Mouse (Mus musculus) brain, adult 2 months (tissue): Measurements from ENCODE around the gene Cep170b.

ENCODE experiments used
- DNase-seq: peaks from one replicate; pipeline ENCODE4 v3.0.0; 2011; ENCODE audit warnings: low read depth, low spot score

Cep170b gene

GRCm38 (mm10) chr12:112702374-112703320 is 17.6 kb upstream of the Cep170b start:
- DNase-seq = peak; percentile 83

DNA sequence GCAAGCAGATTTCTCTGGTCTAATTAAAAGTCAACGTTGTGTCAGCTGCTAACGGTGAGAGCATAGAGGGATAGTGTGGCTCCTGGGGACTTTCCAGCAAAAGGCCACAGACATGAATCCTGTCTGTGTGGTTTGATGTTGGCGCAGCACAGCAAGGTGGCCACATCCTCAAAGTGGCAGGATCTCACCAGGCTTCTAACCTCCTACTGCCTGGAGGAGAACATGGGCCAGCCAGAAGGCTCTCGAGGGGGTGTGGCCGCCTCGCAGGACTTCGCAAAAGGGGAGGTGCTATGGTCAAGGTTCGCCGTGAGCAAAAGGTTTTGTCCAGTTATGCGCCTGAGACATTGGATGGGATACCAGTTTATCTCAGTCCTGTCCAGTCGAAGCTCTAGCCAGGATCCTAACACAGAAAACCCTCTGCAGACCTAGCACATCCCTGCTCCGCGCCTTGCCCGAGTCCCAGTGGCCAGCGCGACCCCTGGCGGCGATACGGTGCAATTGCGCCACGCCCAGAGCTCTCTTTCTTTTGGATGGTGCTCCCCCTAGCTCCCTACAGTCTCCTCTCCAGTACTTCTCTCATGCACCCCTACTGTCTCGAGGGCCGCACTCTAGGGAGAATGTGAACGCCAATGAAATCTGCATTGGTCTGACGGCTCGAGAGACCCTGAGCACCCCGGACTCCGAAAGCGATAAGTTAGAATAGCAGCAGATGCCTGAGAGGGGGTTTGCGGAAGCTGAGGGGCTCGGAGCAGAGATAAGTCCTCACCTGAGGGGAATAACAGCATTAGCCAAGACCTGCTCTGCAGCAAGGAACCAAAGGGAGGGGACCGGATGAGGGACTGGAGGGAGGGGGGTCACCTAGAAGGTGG is 13.3 kb upstream of the Cep170b start:
- peak; percentile 88 for DNase-seq

- no peak for DNase-seq
Measured at GRCm38 (mm10) chr12:112707573-112707869, 12.7 kb upstream of the Cep170b start.

DNA sequence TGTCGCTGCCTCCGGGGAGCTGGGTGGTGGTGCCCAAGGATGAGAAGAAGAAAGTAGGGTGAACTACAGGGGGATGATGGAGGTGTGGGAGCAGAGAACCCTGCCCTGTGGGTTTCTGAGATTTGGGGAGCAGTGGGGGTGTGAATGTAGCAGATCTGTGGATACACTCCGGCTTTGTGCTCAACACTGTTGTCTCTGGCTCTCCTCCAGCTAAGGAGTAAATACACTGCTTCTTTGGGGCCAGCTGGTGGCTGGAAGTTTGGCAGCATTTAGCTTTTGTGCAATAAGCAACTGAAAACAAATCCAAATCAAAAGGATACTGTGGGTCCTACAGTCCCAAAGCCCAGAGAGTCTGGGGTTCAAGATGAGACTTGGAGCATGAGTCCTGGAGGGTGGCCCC is 6.3 kb upstream of the Cep170b start:
- DNase-seq = peak; percentile 85

- peak; percentile 63 for DNase-seq
Measured at GRCm38 (mm10) chr12:112717140-112717539, 3.1 kb upstream of the Cep170b start.

- no peak for DNase-seq
Measured at GRCm38 (mm10) chr12:112718995-112719394, 1.3 kb upstream of the Cep170b start.

GRCm38 (mm10) chr12:112720890-112721423 is 702 bp downstream of the Cep170b start:
- DNase-seq = no peak

GRCm38 (mm10) chr12:112721424-112722239 is 1.4 kb downstream of the Cep170b start:
- peak; percentile 74 for DNase-seq

- DNase-seq = peak; percentile 79
Measured at GRCm38 (mm10) chr12:112722240-112723027, 2.2 kb downstream of the Cep170b start.

GRCm38 (mm10) chr12:112723028-112723330 is 2.7 kb downstream of the Cep170b start:
- DNase-seq = no peak

DNA sequence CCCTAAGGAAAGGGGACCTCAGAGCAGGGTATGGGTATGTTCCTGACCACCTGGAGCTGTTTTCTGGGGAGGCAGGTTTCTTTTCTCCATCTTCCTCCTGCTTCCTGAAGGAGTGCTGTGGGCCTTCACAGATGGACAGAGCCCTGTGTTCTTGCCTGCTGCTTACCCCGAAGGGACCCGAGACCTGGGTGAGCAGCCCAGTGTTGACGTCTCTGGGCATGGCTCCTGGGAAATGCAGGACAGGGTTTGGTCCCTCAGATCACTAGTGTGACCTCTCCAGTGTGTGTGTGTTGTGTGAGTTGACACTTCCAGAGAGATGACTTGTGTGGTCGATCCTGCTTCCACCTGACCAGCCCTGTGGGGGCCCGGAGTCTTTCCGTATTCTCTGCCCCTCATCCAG is 3.2 kb downstream of the Cep170b start:
- DNase-seq = no peak

DNA sequence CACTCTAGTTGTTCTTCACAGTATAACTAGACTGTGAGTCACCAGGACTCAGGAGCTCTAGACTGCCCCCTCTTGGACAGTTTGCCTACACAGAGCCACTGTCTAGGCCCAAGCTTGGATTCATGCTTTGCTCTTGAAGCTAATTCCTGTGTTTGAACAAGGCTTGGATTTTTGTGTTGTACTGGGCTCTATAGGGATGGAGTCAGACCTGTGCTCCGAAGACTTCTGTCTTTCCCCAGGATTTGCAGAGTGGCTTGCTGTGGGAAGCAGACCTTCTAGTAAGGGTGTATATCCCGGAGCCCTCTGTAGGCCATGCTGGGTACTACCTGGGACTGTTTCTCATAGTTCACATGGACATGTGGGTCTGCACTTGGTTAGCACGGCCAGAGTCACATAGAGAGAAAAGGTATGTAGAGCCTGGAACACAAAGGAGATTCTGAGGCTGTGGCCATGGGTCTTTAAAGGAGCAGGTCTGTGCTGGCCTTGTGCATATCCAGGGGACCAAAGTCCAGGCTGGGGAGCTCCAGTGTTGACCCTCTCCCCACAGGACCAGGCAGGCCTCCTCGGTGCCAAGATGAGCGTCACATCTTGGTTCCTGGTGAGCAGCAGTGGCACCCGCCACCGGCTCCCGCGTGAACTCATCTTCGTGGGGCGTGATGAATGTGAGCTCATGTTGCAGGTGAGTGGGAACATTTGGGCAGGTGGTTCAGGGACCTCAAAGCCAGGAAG is 4.0 kb downstream of the Cep170b start:
- peak; percentile 88 for DNase-seq

GRCm38 (mm10) chr12:112727801-112728200 is 7.5 kb downstream of the Cep170b start:
- DNase-seq = no peak

GRCm38 (mm10) chr12:112730808-112731207 is 10.6 kb downstream of the Cep170b start:
- no peak for DNase-seq

GRCm38 (mm10) chr12:112732591-112732990 is 12.3 kb downstream of the Cep170b start:
- DNase-seq = peak; percentile 88

DNA sequence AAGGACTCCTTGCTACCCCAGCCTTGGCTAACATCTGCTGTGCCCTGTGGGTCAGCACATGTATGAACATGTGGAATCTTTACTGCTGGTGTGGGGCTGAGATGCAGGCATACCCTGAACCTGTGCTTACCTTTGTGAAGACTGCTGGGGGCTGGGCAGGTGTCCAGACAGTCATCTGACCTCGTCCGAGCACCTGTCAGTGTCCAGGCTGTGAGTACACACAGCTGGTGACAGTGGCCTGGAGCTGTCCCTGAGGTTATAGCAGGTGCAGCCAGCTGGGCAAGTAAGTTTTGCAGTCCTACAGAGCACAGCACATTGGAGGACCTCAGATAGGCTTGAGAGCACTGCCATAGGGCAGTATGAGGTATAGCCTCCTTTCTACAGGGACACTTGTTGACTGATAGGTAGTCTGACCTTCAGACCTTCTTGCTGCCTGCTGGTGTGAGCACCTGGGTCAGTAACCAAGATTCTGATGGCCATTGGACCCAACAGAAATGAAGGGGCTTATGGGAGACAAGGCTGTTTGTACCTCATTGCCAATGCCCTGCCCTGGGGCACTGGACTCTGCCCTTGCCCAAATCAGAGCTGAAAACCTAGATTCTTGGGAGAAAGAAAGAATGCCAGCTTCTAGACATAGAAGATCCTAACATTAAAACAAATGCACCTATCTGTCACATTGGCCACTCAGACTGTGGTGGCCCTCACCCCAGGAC is 14.0 kb downstream of the Cep170b start:
- DNase-seq = no peak

GRCm38 (mm10) chr12:112734881-112735655 is 14.8 kb downstream of the Cep170b start:
- no peak for DNase-seq

DNA sequence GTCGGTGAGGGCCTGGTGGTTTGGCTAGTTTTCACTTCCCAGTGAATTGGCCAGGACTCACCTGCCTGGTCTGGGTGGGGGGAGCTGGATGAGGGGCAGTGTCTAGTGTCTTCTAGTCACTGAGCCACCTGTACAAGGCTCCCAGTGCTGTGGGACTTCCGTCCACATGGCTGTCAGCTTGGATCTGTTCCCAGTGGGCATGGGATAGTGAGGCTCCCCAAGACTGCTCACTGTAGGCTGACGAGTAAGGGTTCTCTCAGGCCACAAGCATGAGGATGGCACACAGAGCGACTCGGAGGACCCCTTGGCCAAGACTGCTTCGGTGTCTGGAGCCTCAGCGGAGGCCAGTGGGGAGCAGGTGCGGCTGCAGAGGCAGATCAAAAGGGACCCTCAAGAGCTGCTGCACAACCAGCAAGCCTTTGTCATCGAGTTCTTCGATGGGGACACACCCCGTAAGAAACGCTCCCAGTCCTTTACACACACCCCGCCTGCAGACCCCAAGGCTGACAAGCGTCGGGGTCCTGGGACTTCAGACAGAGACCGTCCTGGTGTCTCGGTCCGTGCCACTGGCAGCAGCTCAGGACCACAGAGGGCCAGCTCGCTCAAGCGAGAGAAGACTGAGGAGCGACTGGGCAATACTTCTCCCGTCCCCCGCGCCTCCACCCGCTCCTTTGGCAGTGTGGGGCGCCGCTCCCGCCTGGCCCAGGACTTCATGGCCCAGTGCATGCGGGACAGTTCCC is 15.8 kb downstream of the Cep170b start:
- DNase-seq = no peak
